Mouse (Mus musculus): ENCODE data around the gene Mex3d.

DNA sequence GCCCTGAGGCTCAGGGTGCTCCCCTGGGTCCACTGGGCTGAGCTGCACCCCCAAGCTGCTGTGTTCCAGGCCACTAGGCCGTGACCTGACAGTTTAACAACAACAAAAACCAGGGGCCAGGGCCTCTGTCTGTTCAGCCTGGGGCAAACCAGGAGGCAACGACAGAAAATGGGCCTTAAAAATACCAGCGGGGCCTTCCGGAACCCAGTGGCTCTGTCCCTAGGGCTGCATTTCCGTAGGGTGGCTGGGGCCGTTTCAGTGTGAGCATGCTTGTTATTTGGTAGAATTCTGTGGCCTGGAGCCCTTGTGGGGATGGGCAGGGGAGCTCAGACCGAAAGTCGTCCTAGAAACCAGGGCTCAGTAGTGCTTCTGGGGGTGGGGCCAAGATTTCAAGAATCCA, 42.3 kb upstream of the Mex3d start:
- no peak for TF ChIP-seq CTCF (IDR thresholded peaks at IDR 0.05; ENCODE audit: insufficient read depth, low read length)
- TF ChIP-seq POLR2A (IDR thresholded peaks at IDR 0.05; ENCODE audit: borderline replicate concordance, extremely low read depth, low read depth, low read length), result no peak

Measured in lung, adult 2 months (tissue).